In genomic region chr2:117623955-117624354, GRCm38 (mm10) we compare ENCODE assay signal across 7 mouse cellular contexts.
DNase-seq lines count a peak whose midpoint lies in the region; ATAC-seq and TF ChIP-seq lines count a peak whose summit lies in the region.

No protein-coding gene starts in this region.

- H3K27me3 ChIP-seq in midbrain, embryonic 11.5 days (ENCODE audit: control insufficient read depth, insufficient read depth, low read length): no peaks in the 10 kb centered on the region

- H3K4me3 ChIP-seq in ES-E14 (ENCODE audit: insufficient read depth in 1 of 2, low read depth in 1 of 2, low read length in 2 of 2, poor library complexity in 1 of 2, severe bottlenecking in 1 of 2): no peak overlapping the region
- no peak overlapping the region for H3K4me3 ChIP-seq in midbrain, embryonic 11.5 days (ENCODE audit: low read depth, low read length)

- 44% methylated on average over 3 of the region's 3 CpGs for WGBS in midbrain, embryonic 11.5 days

- no peak overlapping the region for H3K9ac ChIP-seq in ES-E14 (ENCODE audit: insufficient read depth, low read depth, low read length, poor library complexity, severe bottlenecking)
- no peak overlapping the region for H3K9ac ChIP-seq in midbrain, embryonic 11.5 days (ENCODE audit: low read length)

- no peak overlapping the region for H3K27ac ChIP-seq in ES-E14 (ENCODE audit: insufficient read depth, low read depth, low read length, poor library complexity, severe bottlenecking)
- H3K27ac ChIP-seq in midbrain, embryonic 11.5 days (ENCODE audit: low read depth, low read length): no peak overlapping the region

- H3K36me3 ChIP-seq in ES-E14 (ENCODE audit: control insufficient read depth, insufficient read depth, low read length, poor library complexity, severe bottlenecking): no peaks in the 10 kb centered on the region
- H3K36me3 ChIP-seq in midbrain, embryonic 11.5 days (ENCODE audit: control insufficient read depth, insufficient read depth, low read length): no peaks in the 10 kb centered on the region

- no peak overlapping the region for H3K4me2 ChIP-seq in midbrain, embryonic 11.5 days

- in situ Hi-C loops in ES-E14 (cut with MboI; ENCODE audit: low sequenced_read_pairs in 2 of 2, unreplicated experiment in 2 of 2): no loop called here

- peak; percentile 13 for DNase-seq in kidney, postnatal 14 days
- no peak for DNase-seq in kidney, adult 8-10 months
- DNase-seq in ES-E14 (ENCODE audit: low read depth, low spot score): peak; percentile 39
- peak; percentile 10 for DNase-seq in adrenal gland, postnatal 25 days
- DNase-seq in lung, postnatal 36 days: peak; percentile 38
- DNase-seq in midbrain, embryonic 11.5 days (ENCODE audit: low spot score, missing footprints): no peak
- DNase-seq in testis, postnatal 10 days (ENCODE audit: low spot score): no peak

- no peak for ATAC-seq in midbrain, embryonic 11.5 days (ENCODE audit: low FRiP score)

- H3K4me1 ChIP-seq in ES-E14 (ENCODE audit: control insufficient read depth in 2 of 2, insufficient read depth in 2 of 2, low read length in 2 of 2, poor library complexity in 1 of 2): no peaks in the 10 kb centered on the region
- H3K4me1 ChIP-seq in midbrain, embryonic 11.5 days (ENCODE audit: control insufficient read depth, insufficient read depth, low read length): no peaks in the 10 kb centered on the region

- no peaks in the 10 kb centered on the region for H3K9me3 ChIP-seq in ES-E14 (ENCODE audit: control insufficient read depth, insufficient read depth, low read depth, low read length)
- no peaks in the 10 kb centered on the region for H3K9me3 ChIP-seq in midbrain, embryonic 11.5 days (ENCODE audit: control insufficient read depth, low read length)

TF ChIP-seq in ES-E14, 5 proteins besides CTCF, POLR2A, EP300 and RAD21:
- no peak for TF ChIP-seq MAFK (IDR thresholded peaks at IDR 0.05; ENCODE audit: insufficient read depth, low read depth, low read length)
- TF ChIP-seq CHD2 (IDR thresholded peaks at IDR 0.05; ENCODE audit: low read depth, low read length): no peak
- TF ChIP-seq HCFC1 (IDR thresholded peaks at IDR 0.05; ENCODE audit: borderline replicate concordance, insufficient read depth, low read length): no peak
- TF ChIP-seq ZC3H11A (IDR thresholded peaks at IDR 0.05; ENCODE audit: borderline replicate concordance, low read depth, low read length): peak; percentile 48; the same call in 1 of the 2 replicates
- TF ChIP-seq ZNF384 (IDR thresholded peaks at IDR 0.05; ENCODE audit: low read depth, low read length): no peak

Comparison
In these comparisons a context has a peak if more than half of its experiments do, and no peak if none do; other contexts are left out.
1. DNase-seq: peak in kidney, postnatal 14 days (single experiment), ES-E14 (single experiment), adrenal gland, postnatal 25 days (single experiment) and lung, postnatal 36 days (single experiment); none in kidney, adult 8-10 months (0 of 2), midbrain, embryonic 11.5 days (single experiment) and testis, postnatal 10 days (single experiment).